Mouse (Mus musculus) neural tube, embryonic 13.5 days (tissue): ENCODE measurements around the gene Cxcl1. TPM values are rescaled to one million over a fixed set of nuclear protein-coding genes. Genes with fewer than 3 reads are reported as not detected.

ENCODE experiments used
- ATAC-seq: fragments of 200-750 bp; cut with Nextera tagmentation; 2 replicates; pipeline ENCODE4 v1.8.0; 2017; ENCODE audit warnings: low read depth, mild to moderate bottlenecking, moderate TSS enrichment, moderate library complexity
- H3K27ac ChIP-seq: fragments of 300-500 bp; sonication (generic); replicated peaks from 2 replicates; pipeline ENCODE4 v1.5.1; 2015; ENCODE audit warnings: moderate library complexity, mild to moderate bottlenecking, inconsistent platforms
- H3K27me3 ChIP-seq: fragments of 300-500 bp; sonication (generic); 2 replicates; pipeline ENCODE4 v1.6.1; 2015; ENCODE audit warnings: mild to moderate bottlenecking, inconsistent platforms
- H3K36me3 ChIP-seq: fragments of 300-500 bp; sonication (generic); 2 replicates; pipeline ENCODE4 v1.6.1; 2015; ENCODE audit warnings: mild to moderate bottlenecking, inconsistent platforms
- H3K4me1 ChIP-seq: fragments of 300-500 bp; sonication (generic); replicated peaks from 2 replicates; pipeline ENCODE4 v1.6.1; 2015; ENCODE audit warnings: inconsistent platforms
- H3K4me2 ChIP-seq: fragments of 300-500 bp; sonication (generic); 2 replicates; pipeline ENCODE4 v1.6.1; 2015; ENCODE audit warnings: inconsistent platforms, mild to moderate bottlenecking, moderate library complexity
- H3K4me3 ChIP-seq: fragments of 300-500 bp; sonication (generic); 2 replicates; pipeline ENCODE4 v1.5.1; 2015; ENCODE audit warnings: mild to moderate bottlenecking, inconsistent platforms
- H3K9ac ChIP-seq: fragments of 300-500 bp; sonication (generic); 2 replicates; pipeline ENCODE4 v1.6.1; 2015; ENCODE audit warnings: moderate library complexity, mild to moderate bottlenecking, inconsistent platforms
- H3K9me3 ChIP-seq: fragments of 300-500 bp; sonication (generic); 2 replicates; pipeline ENCODE4 v1.6.1; 2016; ENCODE audit warnings: inconsistent platforms
- WGBS: fragments of 180-500 bp; shearing (Covaris S2); methylation state at CpG from one replicate; pipeline ENCODE4 v1.1.7; 2015; 5-methylcytosine and 5-hydroxymethylcytosine counted together
- polyA plus RNA-seq: library from polyadenylated mRNA; unstranded; fragments of >200 nt; fragmentation: Nextera tagmentation; extraction: Ambion mirVana; gene quantifications from 2 replicates; pipeline ENCODE4 v1.2.1, GENCODE M21; 2015

Gene Cxcl1
- polyA plus RNA-seq, 1 experiment from 2014 or later, result not detected

GRCm38 (mm10) chr5:90931911-90932310 lies 40.9 kb downstream of the Cxcl1 start:
- Histone ChIP-seq H3K27ac (peak overlapping the region; percentile 99), H3K4me3 (peak overlapping the region; percentile 81), H3K27me3 (no peaks in the 10 kb centered on the region), H3K9me3 (no peaks in the 10 kb centered on the region), H3K4me1 (peaks cover 24% of the 10 kb centered on the region), H3K4me2 (peak overlapping the region; percentile 64), H3K36me3 (peaks cover 15% of the 10 kb centered on the region), H3K9ac (peak overlapping the region; percentile 98)
- 4% methylated on average over 6 of the region's 6 CpGs for WGBS
- ATAC-seq, result peak; percentile 40

GRCm38 (mm10) chr5:90936706-90937105 lies 45.7 kb downstream of the Cxcl1 start:
- ATAC-seq, result no peak
- H3K4me2 ChIP-seq, result no peak overlapping the region
- no peak overlapping the region for H3K9ac ChIP-seq
- WGBS, result 36% methylated on average over 2 of the region's 2 CpGs
- H3K27me3 ChIP-seq, result no peaks in the 10 kb centered on the region
- peaks cover 20% of the 10 kb centered on the region for H3K4me1 ChIP-seq
- no peak overlapping the region for H3K27ac ChIP-seq
- H3K36me3 ChIP-seq, result peaks cover 17% of the 10 kb centered on the region
- no peak overlapping the region for H3K4me3 ChIP-seq
- H3K9me3 ChIP-seq, result no peaks in the 10 kb centered on the region

Other genes with a start within 250 kb of the Cxcl1 start
- not detected in 2 replicates for gene Cxcl5, start 131.9 kb upstream of the Cxcl1 start, polyA plus RNA-seq
- gene Ppbp, start 122.7 kb upstream of the Cxcl1 start, polyA plus RNA-seq, result 2.9 and 3.2 TPM in 2 replicates
- 50.6 and 64.9 TPM in 2 replicates for gene Pf4, start 118.8 kb upstream of the Cxcl1 start, polyA plus RNA-seq
- gene Cxcl3, start 105.1 kb upstream of the Cxcl1 start, polyA plus RNA-seq, result not detected in 2 replicates
- gene Cxcl15, start 96.7 kb upstream of the Cxcl1 start, polyA plus RNA-seq, result not detected in 2 replicates
- gene Cxcl2, start 12.6 kb downstream of the Cxcl1 start, polyA plus RNA-seq, result not detected in 2 replicates
- gene Mthfd2l, start 39.9 kb downstream of the Cxcl1 start, polyA plus RNA-seq, result 97.4 and 98.2 TPM in 2 replicates
- 0.14 and 0.25 TPM in 2 replicates for gene Epgn, start 136.2 kb downstream of the Cxcl1 start, polyA plus RNA-seq
- gene Ereg, start 183.4 kb downstream of the Cxcl1 start, polyA plus RNA-seq, result not detected in 2 replicates
- 1.8 and 2.6 TPM in 2 replicates for gene Areg, start 248.4 kb downstream of the Cxcl1 start, polyA plus RNA-seq